Mouse (Mus musculus) testis, adult 2 months (tissue): ENCODE results near the gene Hscb. TPM values are rescaled to one million over a fixed set of nuclear protein-coding genes. Genes with fewer than 3 reads are reported as not detected.
A peak's percentile ranks its signal among the peaks of the same experiment; 100 is the strongest.
"Not testable (repeated sequence)": the region's sequence is repeated elsewhere in the genome, so short reads cannot be mapped to it uniquely, and the experiment has no call there.

Experiments
- H3K27ac ChIP-seq: fragments of 200-500 bp; 2 replicates; pipeline ENCODE4 v1.5.1; 2012; ENCODE audit warnings: low read depth, low read length; ENCODE audit not compliant: control insufficient read depth, insufficient read depth
- H3K27me3 ChIP-seq: fragments of 200-500 bp; 2 replicates; pipeline ENCODE4 v1.6.1; 2012; ENCODE audit warnings: mild to moderate bottlenecking, low read length, moderate library complexity; ENCODE audit not compliant: control insufficient read depth, insufficient read depth
- H3K36me3 ChIP-seq: fragments of 200-500 bp; 2 replicates; pipeline ENCODE4 v1.6.1; 2012; ENCODE audit warnings: mild to moderate bottlenecking, low read length; ENCODE audit not compliant: control insufficient read depth, insufficient read depth
- H3K4me1 ChIP-seq: fragments of 200-500 bp; 2 replicates; pipeline ENCODE4 v1.6.1; 2012; ENCODE audit warnings: low read length; ENCODE audit not compliant: control insufficient read depth, insufficient read depth
- H3K4me3 ChIP-seq: fragments of 200-500 bp; 2 replicates; pipeline ENCODE4 v1.5.1; 2012; ENCODE audit warnings: low read depth, mild to moderate bottlenecking, low read length, moderate library complexity, mixed read lengths; ENCODE audit not compliant: control insufficient read depth
- CTCF ChIP-seq: fragments of 200-500 bp; IDR thresholded peaks from 2 replicates; pipeline ENCODE4 v1.5.1; 2012; ENCODE audit warnings: low read depth, mild to moderate bottlenecking, inconsistent platforms, low read length, moderate library complexity; ENCODE audit not compliant: control insufficient read depth, insufficient read depth, insufficient replicate concordance
- POLR2A ChIP-seq: fragments of 200-500 bp; IDR thresholded peaks from 2 replicates; pipeline ENCODE4 v1.6.1; 2012; ENCODE audit warnings: low read depth, mild to moderate bottlenecking, inconsistent platforms, low read length, moderate library complexity; ENCODE audit not compliant: control insufficient read depth
- polyA plus RNA-seq: library from polyadenylated mRNA; depleted of rRNA; stranded (reverse); fragments of >200 nt; gene quantifications from 2 replicates; pipeline ENCODE4 v1.2.3, GENCODE M21; 2012; rRNA removed

The Hscb gene
- 15.8 and 16.3 TPM in 2 replicates for polyA plus RNA-seq

DNA sequence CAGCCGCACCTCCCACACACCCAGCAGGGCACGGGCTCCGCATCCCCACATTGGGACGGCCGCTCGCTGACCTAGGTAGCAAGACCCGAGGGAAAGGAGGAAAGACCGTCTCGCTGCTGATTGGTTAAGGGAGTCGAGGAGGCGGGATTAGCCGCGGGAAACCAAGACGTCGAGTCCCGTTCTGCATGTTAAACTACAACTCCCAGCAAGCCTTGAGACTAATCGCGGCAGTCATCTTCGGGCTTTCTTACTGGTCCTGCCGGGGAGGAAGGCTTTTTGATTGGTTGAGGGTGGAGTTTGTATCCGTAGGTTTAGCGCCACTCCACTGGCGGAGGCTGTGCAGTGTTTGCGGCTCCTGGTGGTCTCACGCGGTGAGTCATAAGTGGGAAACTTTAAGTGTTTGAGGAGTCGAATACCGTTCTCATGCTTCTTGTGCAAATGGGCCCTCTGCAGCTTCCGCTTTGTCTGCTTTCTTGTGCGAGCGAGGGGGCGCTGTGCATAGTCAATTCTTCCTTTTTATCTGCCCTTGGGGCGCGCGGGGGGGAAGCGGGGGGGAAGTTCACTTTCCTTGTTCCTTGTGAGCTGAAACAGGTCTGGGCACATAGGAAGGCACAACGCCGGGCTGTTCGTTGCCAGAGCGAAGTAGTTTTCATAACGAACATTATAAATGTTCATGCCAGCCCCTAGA lies at the start of gene Hscb, which contains the start of gene Chek2:
TSS of gene Hscb (minus strand) at position 100 of the 688 bp plus-strand sequence.
TSS of gene Chek2 (plus strand) at position 302 of the 688 bp plus-strand sequence.
- H3K27ac ChIP-seq, result peak within 1 kb of the TSS; percentile 35
- H3K27me3 ChIP-seq, result no peaks in the 10 kb centered on the region
- peak; percentile 71 for TF ChIP-seq POLR2A
- TF ChIP-seq CTCF, result no peak; the same call in 1 of the 2 replicates
- peaks cover 7% of the 10 kb centered on the region; the same call in 1 of the 2 replicates for H3K4me1 ChIP-seq
- no peaks in the 10 kb centered on the region for H3K36me3 ChIP-seq
- peak within 1 kb of the TSS; percentile 80 for H3K4me3 ChIP-seq

DNA sequence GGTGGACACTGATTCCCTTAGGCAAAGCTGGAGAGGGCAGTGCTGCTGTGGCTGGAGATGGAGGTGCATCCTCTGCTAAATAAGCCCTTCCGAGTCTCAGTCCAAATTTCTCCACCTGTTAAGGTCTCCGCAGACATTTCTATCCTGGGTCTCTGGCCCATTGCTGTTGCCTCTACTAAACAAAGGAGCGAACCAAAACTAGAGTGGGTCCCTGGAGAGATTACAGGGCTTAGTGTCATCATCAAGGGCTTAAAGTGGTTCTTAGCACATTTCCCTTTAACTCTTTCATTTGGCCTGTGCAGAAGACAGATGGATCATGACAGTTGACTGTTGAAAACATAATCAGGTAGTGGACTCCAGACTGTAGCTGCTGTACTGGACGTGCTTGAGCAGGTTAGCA lies 49.0 kb upstream of the Hscb start:
- Histone ChIP-seq H3K36me3 (peaks cover 2% of the 10 kb centered on the region; the same call in 1 of the 2 replicates), H3K4me1 (no peaks in the 10 kb centered on the region), H3K4me3 (no peak overlapping the region), H3K27me3 (no peaks in the 10 kb centered on the region), H3K27ac (no peak overlapping the region)
- TF ChIP-seq CTCF (no peak), POLR2A (no peak)

- Histone ChIP-seq H3K27ac (peak within 1 kb of the TSS; percentile 74), H3K27me3 (no peaks in the 10 kb centered on the region), H3K4me3 (peak within 1 kb of the TSS; percentile 100), H3K36me3 (no peaks in the 10 kb centered on the region; the same call in 1 of the 2 replicates), H3K4me1 (peaks cover 9% of the 10 kb centered on the region)
- no peak; the same call in 1 of the 2 replicates for TF ChIP-seq POLR2A
- TF ChIP-seq CTCF, result no peak
Observed at GRCm38 (mm10) chr5:110879584-110880374, 40.2 kb upstream of the Hscb start, which contains the start of gene Ttc28. Gene Ttc28, plus strand, starts transcription at chr5:110879803.

- TF ChIP-seq CTCF, result no peak
- TF ChIP-seq POLR2A, result no peak
- Histone ChIP-seq H3K27me3 (no peaks in the 10 kb centered on the region), H3K4me3 (peak overlapping the region; percentile 100), H3K36me3 (no peaks in the 10 kb centered on the region; the same call in 1 of the 2 replicates), H3K4me1 (peaks cover 9% of the 10 kb centered on the region), H3K27ac (peak overlapping the region; percentile 68)
Observed at GRCm38 (mm10) chr5:110879042-110879441, 39.5 kb upstream of the Hscb start.

- H3K27ac ChIP-seq, H3K36me3 ChIP-seq, H3K4me3 ChIP-seq, H3K4me1 ChIP-seq, H3K27me3 ChIP-seq: not testable (repeated sequence)
Observed at GRCm38 (mm10) chr5:110878526-110878925, 38.9 kb upstream of the Hscb start.

DNA sequence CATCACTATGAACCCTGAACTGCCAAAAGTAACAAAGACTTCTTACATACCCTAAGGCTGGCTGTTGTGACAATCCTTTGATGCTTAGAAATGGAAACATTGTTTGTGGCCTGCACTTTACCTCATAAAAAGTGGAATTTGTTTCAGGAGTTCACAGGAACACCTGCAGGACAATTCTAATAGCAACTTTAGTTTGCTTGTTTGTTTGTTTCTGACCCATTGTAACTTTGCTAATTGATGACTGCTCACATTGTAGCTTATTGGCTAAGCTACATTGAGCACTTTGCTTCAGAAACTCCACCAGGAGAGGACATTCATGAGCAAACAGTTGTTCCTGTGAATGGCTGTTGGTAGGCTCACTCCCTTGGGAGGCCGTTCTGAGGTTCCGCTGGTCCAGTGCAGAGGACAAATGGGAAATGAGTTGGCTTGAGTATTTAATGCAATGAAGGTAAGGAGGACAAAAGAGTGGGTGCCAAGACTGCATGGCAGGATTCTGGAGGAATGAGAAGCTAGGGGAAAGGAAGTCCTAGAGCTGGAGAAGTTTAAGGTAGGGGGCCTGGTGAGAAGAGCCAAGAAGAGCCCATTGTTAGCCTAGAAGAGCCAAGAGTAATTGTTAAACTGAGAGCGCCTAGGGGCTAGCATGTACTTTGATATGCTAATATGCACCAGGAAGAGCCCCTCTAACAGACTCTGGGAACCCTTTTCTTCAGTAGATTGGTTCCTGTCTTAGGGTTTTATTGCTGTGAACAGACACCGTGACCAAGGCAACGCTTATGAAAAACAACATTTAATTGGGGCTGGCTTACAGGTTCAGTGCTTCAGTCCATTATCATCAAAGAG lies 38.3 kb upstream of the Hscb start:
- TF ChIP-seq CTCF (no peak), POLR2A (no peak)
- Histone ChIP-seq H3K27ac (no peak overlapping the region), H3K4me3 (no peak overlapping the region), H3K4me1 (peaks cover 9% of the 10 kb centered on the region), H3K36me3 (no peaks in the 10 kb centered on the region; the same call in 1 of the 2 replicates), H3K27me3 (no peaks in the 10 kb centered on the region)
